Mouse (Mus musculus): ENCODE results near the gene Cyp4f15. TPM values are rescaled to one million over a fixed set of nuclear protein-coding genes. Genes with fewer than 3 reads are reported as not detected.
A peak's percentile ranks its signal among the peaks of the same experiment; 100 is the strongest.

Cyp4f15 gene
- polyA plus RNA-seq, 1 experiment from 2014 or later, result 1.3 TPM

DNA sequence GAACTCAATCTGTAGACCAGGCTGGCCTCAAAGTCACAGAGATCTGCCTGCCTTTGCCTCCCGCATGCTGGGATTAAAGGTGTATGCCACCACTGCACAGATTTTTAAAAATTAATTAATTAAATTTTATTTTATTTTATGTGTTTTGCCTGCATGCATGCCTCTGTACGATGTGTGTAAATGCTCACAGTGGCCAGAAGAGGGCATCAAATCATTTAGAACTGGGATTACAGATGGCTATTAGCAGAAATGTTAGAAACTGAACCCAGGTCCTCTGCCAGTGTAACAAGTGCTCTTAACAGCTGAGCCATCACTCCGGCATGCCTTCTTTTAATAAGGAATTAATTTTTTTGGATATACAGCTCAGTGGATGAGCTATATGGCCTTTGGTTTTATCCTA is 43.6 kb downstream of the Cyp4f15 start:
- 0 out of 2 replicates have a peak, but pooled peaks cover 4% of the 10 kb centered on the region for H3K9me3 ChIP-seq (ENCODE audit: control insufficient read depth, low read length)
- 75% methylated on average over 3 of the region's 3 CpGs for WGBS
- H3K4me2 ChIP-seq (ENCODE audit: low read length), result no peak overlapping the region
- no peaks in the 10 kb centered on the region for H3K4me1 ChIP-seq (ENCODE audit: control insufficient read depth, insufficient read depth, low read length)
- no peak overlapping the region for H3K27ac ChIP-seq (replicated peaks; ENCODE audit: low read depth, low read length)
- no peaks in the 10 kb centered on the region for H3K27me3 ChIP-seq (ENCODE audit: control insufficient read depth, insufficient read depth, low read length)
- ATAC-seq (ENCODE audit: low FRiP score, low TSS enrichment), result no peak
- no peaks in the 10 kb centered on the region for H3K36me3 ChIP-seq (ENCODE audit: control insufficient read depth, insufficient read depth, low read length)
- H3K4me3 ChIP-seq (replicated peaks; ENCODE audit: low read depth, low read length), result no peak overlapping the region
- peak; percentile 4 for DNase-seq
- no peak overlapping the region for H3K9ac ChIP-seq (replicated peaks; ENCODE audit: low read length)

- DNase-seq (no peak), ATAC-seq (ENCODE audit: low FRiP score, low TSS enrichment) (no peak)
- no peaks in the 10 kb centered on the region for H3K36me3 ChIP-seq (ENCODE audit: control insufficient read depth, insufficient read depth, low read length)
- H3K9me3 ChIP-seq (ENCODE audit: control insufficient read depth, low read length), result no peaks in the 10 kb centered on the region
- no peak overlapping the region for H3K4me2 ChIP-seq (ENCODE audit: low read length)
- no peaks in the 10 kb centered on the region for H3K4me1 ChIP-seq (ENCODE audit: control insufficient read depth, insufficient read depth, low read length)
- H3K27ac ChIP-seq (replicated peaks; ENCODE audit: low read depth, low read length), result no peak overlapping the region
- H3K27me3 ChIP-seq (ENCODE audit: control insufficient read depth, insufficient read depth, low read length), result no peaks in the 10 kb centered on the region
- no peak overlapping the region for H3K9ac ChIP-seq (replicated peaks; ENCODE audit: low read length)
- no peak overlapping the region for H3K4me3 ChIP-seq (replicated peaks; ENCODE audit: low read depth, low read length)
- WGBS, result 92% methylated on average over 1 of the region's 1 CpGs
Observed at GRCm38 (mm10) chr17:32738406-32738805, 53.0 kb downstream of the Cyp4f15 start.

GRCm38 (mm10) chr17:32741057-32741456 is 55.6 kb downstream of the Cyp4f15 start:
- Histone ChIP-seq H3K4me1 (ENCODE audit: control insufficient read depth, insufficient read depth, low read length) (no peaks in the 10 kb centered on the region), H3K4me2 (ENCODE audit: low read length) (no peak overlapping the region), H3K9ac (replicated peaks; ENCODE audit: low read length) (no peak overlapping the region), H3K27ac (replicated peaks; ENCODE audit: low read depth, low read length) (no peak overlapping the region), H3K27me3 (ENCODE audit: control insufficient read depth, insufficient read depth, low read length) (no peaks in the 10 kb centered on the region), H3K9me3 (ENCODE audit: control insufficient read depth, low read length) (no peaks in the 10 kb centered on the region), H3K4me3 (replicated peaks; ENCODE audit: low read depth, low read length) (no peak overlapping the region), H3K36me3 (ENCODE audit: control insufficient read depth, insufficient read depth, low read length) (no peaks in the 10 kb centered on the region)
- 7% methylated on average over 1 of the region's 1 CpGs for WGBS
- ATAC-seq (ENCODE audit: low FRiP score, low TSS enrichment) (no peak), DNase-seq (no peak)

GRCm38 (mm10) chr17:32750611-32751010 is 65.2 kb downstream of the Cyp4f15 start:
- Histone ChIP-seq H3K27me3 (ENCODE audit: control insufficient read depth, insufficient read depth, low read length) (no peaks in the 10 kb centered on the region), H3K9ac (replicated peaks; ENCODE audit: low read length) (no peak overlapping the region), H3K9me3 (ENCODE audit: control insufficient read depth, low read length) (no peaks in the 10 kb centered on the region), H3K27ac (replicated peaks; ENCODE audit: low read depth, low read length) (no peak overlapping the region), H3K4me2 (ENCODE audit: low read length) (no peak overlapping the region), H3K4me3 (replicated peaks; ENCODE audit: low read depth, low read length) (no peak overlapping the region), H3K36me3 (ENCODE audit: control insufficient read depth, insufficient read depth, low read length) (no peaks in the 10 kb centered on the region), H3K4me1 (ENCODE audit: control insufficient read depth, insufficient read depth, low read length) (no peaks in the 10 kb centered on the region)
- whole genome bisulfite sequencing, result 54% methylated on average over 5 of the region's 5 CpGs
- ATAC-seq (ENCODE audit: low FRiP score, low TSS enrichment) (no peak), DNase-seq (no peak)

Other genes with a start within 250 kb of the Cyp4f15 start
- gene Cyp4f39, start 232.9 kb upstream of the Cyp4f15 start, polyA plus RNA-seq (2014; fragmentation: Nextera tagmentation; extraction: Ambion mirVana), result 0.67 and 0.82 TPM in 2 replicates
- gene Cyp4f17, start 179.6 kb upstream of the Cyp4f15 start, polyA plus RNA-seq (2014; fragmentation: Nextera tagmentation; extraction: Ambion mirVana), result 10.4 and 10.8 TPM in 2 replicates
- gene Cyp4f16, start 149.1 kb upstream of the Cyp4f15 start, polyA plus RNA-seq (2014; fragmentation: Nextera tagmentation; extraction: Ambion mirVana), result 12.7 and 14.4 TPM in 2 replicates
- gene Cyp4f37, start 64.3 kb upstream of the Cyp4f15 start, polyA plus RNA-seq (2014; fragmentation: Nextera tagmentation; extraction: Ambion mirVana), result 0.47 and 1.0 TPM in 2 replicates
- not detected in 2 replicates for gene Cyp4f40, start 26.7 kb upstream of the Cyp4f15 start, polyA plus RNA-seq (2014; fragmentation: Nextera tagmentation; extraction: Ambion mirVana)
- gene Zfp871, start 102.7 kb downstream of the Cyp4f15 start, polyA plus RNA-seq (2014; fragmentation: Nextera tagmentation; extraction: Ambion mirVana), result 67.6 and 81.3 TPM in 2 replicates
- 43.9 and 54.3 TPM in 2 replicates for gene Zfp811, start 124.3 kb downstream of the Cyp4f15 start, polyA plus RNA-seq (2014; fragmentation: Nextera tagmentation; extraction: Ambion mirVana)
- 21.4 and 23.7 TPM in 2 replicates for gene Zfp799, start 144.6 kb downstream of the Cyp4f15 start, polyA plus RNA-seq (2014; fragmentation: Nextera tagmentation; extraction: Ambion mirVana)
- gene Zfp870, start 206.0 kb downstream of the Cyp4f15 start, polyA plus RNA-seq (2014; fragmentation: Nextera tagmentation; extraction: Ambion mirVana), result 6.1 and 11.1 TPM in 2 replicates
- not detected in 2 replicates for gene Cyp4f14, start 231.7 kb downstream of the Cyp4f15 start, polyA plus RNA-seq (2014; fragmentation: Nextera tagmentation; extraction: Ambion mirVana)